Mouse (Mus musculus) myocyte (in vitro differentiated cells): ENCODE results near the gene Crip2. TPM values are rescaled to one million over a fixed set of nuclear protein-coding genes. Genes with fewer than 3 reads are reported as not detected.

Experiments
- H3K27me3 ChIP-seq: one replicate; pipeline ENCODE4 v1.6.1; 2011; ENCODE audit not compliant: control insufficient read depth, insufficient read depth, insufficient read length
- H3K36me3 ChIP-seq: one replicate; pipeline ENCODE4 v1.6.1; 2011; ENCODE audit not compliant: control insufficient read depth, insufficient read depth
- H3K4me2 ChIP-seq: one replicate; pipeline ENCODE4 v1.6.1; 2011; ENCODE audit warnings: low read depth, control low read depth
- H3K4me3 ChIP-seq: one replicate; pipeline ENCODE4 v1.5.1; 2011; ENCODE audit warnings: mild to moderate bottlenecking, control low read depth, moderate library complexity
- H3K79me2 ChIP-seq: one replicate; pipeline ENCODE4 v1.6.1; 2011; ENCODE audit not compliant: control insufficient read depth, insufficient read depth
- H3ac ChIP-seq: one replicate; pipeline ENCODE4 v1.6.1; 2011; ENCODE audit not compliant: control insufficient read depth, insufficient read length
- CEBPB ChIP-seq: IDR thresholded peaks from 2 replicates; pipeline ENCODE4 v1.6.1; 2011; ENCODE audit warnings: mild to moderate bottlenecking, moderate library complexity; ENCODE audit not compliant: poor library complexity, insufficient read depth, severe bottlenecking
- E2F4 ChIP-seq: IDR thresholded peaks from one replicate; pipeline ENCODE4 v1.6.1; 2011; ENCODE audit warnings: mild to moderate bottlenecking, control low read depth, moderate library complexity; ENCODE audit not compliant: insufficient read depth
- MAX ChIP-seq: IDR thresholded peaks from one replicate; pipeline ENCODE4 v1.6.1; 2011; ENCODE audit warnings: low read depth, mild to moderate bottlenecking, control low read depth
- MYOD1 ChIP-seq, 3 experiments: IDR thresholded peaks; one replicate each; pipeline ENCODE4 v1.6.1; 2011; ENCODE audit warnings: control low read depth in 2 of 3, low read depth in 2 of 3, mild to moderate bottlenecking in 2 of 3, moderate library complexity in 1 of 3; ENCODE audit not compliant: insufficient read length in 2 of 3, control insufficient read depth in 1 of 3
- MYOG ChIP-seq, 3 experiments: IDR thresholded peaks; one replicate each; pipeline ENCODE4 v1.6.1; 2011; ENCODE audit warnings: control low read depth in 2 of 3, low read depth in 2 of 3, mild to moderate bottlenecking in 2 of 3; ENCODE audit not compliant: insufficient read length in 2 of 3, control insufficient read depth in 1 of 3, insufficient read depth in 1 of 3
- POLR2A ChIP-seq: IDR thresholded peaks from one replicate; pipeline ENCODE4 v1.6.1; 2011; ENCODE audit warnings: low read depth, mild to moderate bottlenecking, control low read depth, moderate library complexity; ENCODE audit not compliant: insufficient read length
- POLR2AphosphoS2 ChIP-seq: IDR thresholded peaks from one replicate; pipeline ENCODE4 v1.6.1; 2011; ENCODE audit warnings: low read depth, control low read depth; ENCODE audit not compliant: insufficient read length
- REST ChIP-seq: IDR thresholded peaks from one replicate; pipeline ENCODE4 v1.6.1; 2011; ENCODE audit warnings: mild to moderate bottlenecking, control low read depth, moderate library complexity; ENCODE audit not compliant: insufficient read depth, insufficient read length
- TCF12 ChIP-seq: IDR thresholded peaks from one replicate; pipeline ENCODE4 v1.6.1; 2011; ENCODE audit warnings: mild to moderate bottlenecking, control low read depth; ENCODE audit not compliant: poor library complexity, insufficient read depth, severe bottlenecking
- TCF3 ChIP-seq: IDR thresholded peaks from one replicate; pipeline ENCODE4 v1.6.1; 2011; ENCODE audit warnings: low read depth, control low read depth; ENCODE audit not compliant: insufficient read length
- USF1 ChIP-seq: IDR thresholded peaks from one replicate; pipeline ENCODE4 v1.6.1; 2011; ENCODE audit warnings: low read depth, mild to moderate bottlenecking, control low read depth, moderate library complexity
- polyA plus RNA-seq: library from polyadenylated mRNA; unstranded; fragments of >200 nt; fragmentation: generic; extraction: Trizol; gene quantifications from one replicate; pipeline ENCODE4 v1.2.1, GENCODE M21; 2012; ENCODE audit warnings: missing spikeins

Crip2 gene
- polyA plus RNA-seq, 1 experiment = 1,146 TPM

- H3K4me2 ChIP-seq = peak overlapping the region; percentile 83
- peaks cover 14% of the 10 kb centered on the region for H3K36me3 ChIP-seq
- H3K79me2 ChIP-seq = peaks cover 33% of the 10 kb centered on the region
- no peaks in the 10 kb centered on the region for H3K27me3 ChIP-seq
- no peak overlapping the region for H3ac ChIP-seq
- TF ChIP-seq POLR2AphosphoS2 (peak; percentile 79), POLR2A (peak; percentile 23), TCF3 (no peak)
- peak overlapping the region; percentile 93 for H3K4me3 ChIP-seq
Measured at GRCm38 (mm10) chr12:113138901-113139864, 853 bp upstream of the Crip2 start.

GRCm38 (mm10) chr12:113140616-113141411 lies 778 bp downstream of the Crip2 start:
- peaks cover 33% of the 10 kb centered on the region for H3K79me2 ChIP-seq
- peak overlapping the region; percentile 96 for H3K4me2 ChIP-seq
- TF ChIP-seq MYOD1 (IDR thresholded peaks at IDR 0.05; ENCODE audit: control insufficient read depth in 1 of 3, insufficient read length in 2 of 3, low read depth in 2 of 3) = no peak
- no peak for TF ChIP-seq E2F4
- peak; percentile 25 for TF ChIP-seq POLR2A
- TF ChIP-seq TCF3 = peak; percentile 0
- TF ChIP-seq USF1 = no peak
- no peaks in the 10 kb centered on the region for H3K27me3 ChIP-seq
- H3K4me3 ChIP-seq = peak overlapping the region; percentile 93
- peaks cover 27% of the 10 kb centered on the region for H3K36me3 ChIP-seq
- peak overlapping the region; percentile 31 for H3ac ChIP-seq

GRCm38 (mm10) chr12:113141531-113141973 lies 1.5 kb downstream of the Crip2 start:
- Histone ChIP-seq H3ac (peak overlapping the region; percentile 31), H3K36me3 (peaks cover 23% of the 10 kb centered on the region), H3K79me2 (peaks cover 33% of the 10 kb centered on the region), H3K4me3 (peak overlapping the region; percentile 93), H3K27me3 (no peaks in the 10 kb centered on the region), H3K4me2 (peak overlapping the region; percentile 96)
- no peak for TF ChIP-seq E2F4
- TF ChIP-seq POLR2AphosphoS2 = peak; percentile 7

- Histone ChIP-seq H3K36me3 (peaks cover 23% of the 10 kb centered on the region), H3K79me2 (peaks cover 33% of the 10 kb centered on the region), H3K4me3 (peak overlapping the region; percentile 93), H3K27me3 (no peaks in the 10 kb centered on the region), H3ac (peak overlapping the region; percentile 31), H3K4me2 (peak overlapping the region; percentile 96)
- no peak for TF ChIP-seq REST
- TF ChIP-seq E2F4 = no peak
- no peak for TF ChIP-seq TCF12
- no peak for TF ChIP-seq USF1
- peak; percentile 78 for TF ChIP-seq TCF3
- peak; percentile 82 to 97 (median 92) for TF ChIP-seq MYOG (IDR thresholded peaks at IDR 0.05; ENCODE audit: control insufficient read depth in 1 of 3, insufficient read depth in 1 of 3, insufficient read length in 2 of 3, low read depth in 2 of 3)
- TF ChIP-seq MAX = no peak
- TF ChIP-seq POLR2AphosphoS2 = peak; percentile 62
- peak; percentile 48 for TF ChIP-seq POLR2A
- peak; percentile 71 to 97 (median 96) for TF ChIP-seq MYOD1 (IDR thresholded peaks at IDR 0.05; ENCODE audit: control insufficient read depth in 1 of 3, insufficient read length in 2 of 3, low read depth in 2 of 3)
- no peak for TF ChIP-seq CEBPB
Measured at GRCm38 (mm10) chr12:113142021-113142975, 2.3 kb downstream of the Crip2 start.

- H3ac ChIP-seq = peak overlapping the region; percentile 31
- peak overlapping the region; percentile 96 for H3K4me2 ChIP-seq
- no peaks in the 10 kb centered on the region for H3K27me3 ChIP-seq
- peaks cover 23% of the 10 kb centered on the region for H3K36me3 ChIP-seq
- H3K4me3 ChIP-seq = peak overlapping the region; percentile 93
- peak; percentile 16 for TF ChIP-seq POLR2AphosphoS2
- no peak for TF ChIP-seq TCF12
- peak; percentile 19 for TF ChIP-seq POLR2A
- TF ChIP-seq TCF3 = no peak
- H3K79me2 ChIP-seq = peaks cover 33% of the 10 kb centered on the region
Measured at GRCm38 (mm10) chr12:113143164-113143563, 3.1 kb downstream of the Crip2 start.
